Mouse (Mus musculus): ENCODE results near the gene Tcn2.
"Not testable (repeated sequence)": the region's sequence is repeated elsewhere in the genome, so short reads cannot be mapped to it uniquely, and the experiment has no call there.

The Tcn2 gene

GRCm38 (mm10) chr11:3930019-3930418, 1.9 kb downstream of the Tcn2 start:
- DNase-seq (ENCODE audit: low read depth, low spot score): no peak

- DNase-seq (ENCODE audit: low read depth, low spot score): no peak
Measured at GRCm38 (mm10) chr11:3925916-3926315, 6.0 kb downstream of the Tcn2 start.

GRCm38 (mm10) chr11:3922731-3923130, 9.2 kb downstream of the Tcn2 start:
- no peak for DNase-seq (ENCODE audit: low read depth, low spot score)

- DNase-seq (ENCODE audit: low read depth, low spot score): no peak
Measured at GRCm38 (mm10) chr11:3922115-3922514, 9.8 kb downstream of the Tcn2 start.

- peak; percentile 52 for DNase-seq (ENCODE audit: low read depth, low spot score)
Measured at GRCm38 (mm10) chr11:3921281-3921850, 10.6 kb downstream of the Tcn2 start.

- DNase-seq (ENCODE audit: low read depth, low spot score): no peak
Measured at GRCm38 (mm10) chr11:3920476-3920875, 11.5 kb downstream of the Tcn2 start.

- no peak for DNase-seq (ENCODE audit: low read depth, low spot score)
Measured at GRCm38 (mm10) chr11:3918738-3919137, 13.2 kb downstream of the Tcn2 start.

GRCm38 (mm10) chr11:3914109-3914840, 17.7 kb downstream of the Tcn2 start, which contains the start of gene Slc35e4:
Slc35e4 (minus strand) TSS chr11:3914664.
- DNase-seq (ENCODE audit: low read depth, low spot score): peak; percentile 81

GRCm38 (mm10) chr11:3913316-3914108, 18.4 kb downstream of the Tcn2 start:
- peak; percentile 70 for DNase-seq (ENCODE audit: low read depth, low spot score)

- no peak for DNase-seq (ENCODE audit: low read depth, low spot score)
Measured at GRCm38 (mm10) chr11:3912875-3913271, 19.1 kb downstream of the Tcn2 start.

GRCm38 (mm10) chr11:3912100-3912874, 19.7 kb downstream of the Tcn2 start:
- no peak for DNase-seq (ENCODE audit: low read depth, low spot score)

- DNase-seq (ENCODE audit: low read depth, low spot score): not testable (repeated sequence)
Measured at GRCm38 (mm10) chr11:3911440-3911839, 20.5 kb downstream of the Tcn2 start.

- DNase-seq (ENCODE audit: low read depth, low spot score): no peak
Measured at GRCm38 (mm10) chr11:3910513-3911310, 21.2 kb downstream of the Tcn2 start.

GRCm38 (mm10) chr11:3909236-3909635, 22.7 kb downstream of the Tcn2 start:
- no peak for DNase-seq (ENCODE audit: low read depth, low spot score)

- DNase-seq (ENCODE audit: low read depth, low spot score): no peak
Measured at GRCm38 (mm10) chr11:3905446-3905845, 26.5 kb downstream of the Tcn2 start.

GRCm38 (mm10) chr11:3904673-3905072, 27.3 kb downstream of the Tcn2 start:
- DNase-seq (ENCODE audit: low read depth, low spot score): no peak

- DNase-seq (ENCODE audit: low read depth, low spot score): no peak
Measured at GRCm38 (mm10) chr11:3903046-3903445, 28.9 kb downstream of the Tcn2 start.

- DNase-seq (ENCODE audit: low read depth, low spot score): no peak
Measured at GRCm38 (mm10) chr11:3902516-3902915, 29.4 kb downstream of the Tcn2 start.

GRCm38 (mm10) chr11:3900296-3900695, 31.7 kb downstream of the Tcn2 start:
- DNase-seq (ENCODE audit: low read depth, low spot score): no peak

- DNase-seq (ENCODE audit: low read depth, low spot score): no peak
Measured at GRCm38 (mm10) chr11:3895933-3896332, 36.0 kb downstream of the Tcn2 start.

- DNase-seq (ENCODE audit: low read depth, low spot score): no peak
Measured at GRCm38 (mm10) chr11:3895458-3895857, 36.5 kb downstream of the Tcn2 start.
